Mouse (Mus musculus): Measurements from ENCODE around the gene Mcts2. TPM values are rescaled to one million over a fixed set of nuclear protein-coding genes. Genes with fewer than 3 reads are reported as not detected.

The Mcts2 gene
- polyA plus RNA-seq, 1 experiment from 2014 or later = 33.6 TPM

DNA sequence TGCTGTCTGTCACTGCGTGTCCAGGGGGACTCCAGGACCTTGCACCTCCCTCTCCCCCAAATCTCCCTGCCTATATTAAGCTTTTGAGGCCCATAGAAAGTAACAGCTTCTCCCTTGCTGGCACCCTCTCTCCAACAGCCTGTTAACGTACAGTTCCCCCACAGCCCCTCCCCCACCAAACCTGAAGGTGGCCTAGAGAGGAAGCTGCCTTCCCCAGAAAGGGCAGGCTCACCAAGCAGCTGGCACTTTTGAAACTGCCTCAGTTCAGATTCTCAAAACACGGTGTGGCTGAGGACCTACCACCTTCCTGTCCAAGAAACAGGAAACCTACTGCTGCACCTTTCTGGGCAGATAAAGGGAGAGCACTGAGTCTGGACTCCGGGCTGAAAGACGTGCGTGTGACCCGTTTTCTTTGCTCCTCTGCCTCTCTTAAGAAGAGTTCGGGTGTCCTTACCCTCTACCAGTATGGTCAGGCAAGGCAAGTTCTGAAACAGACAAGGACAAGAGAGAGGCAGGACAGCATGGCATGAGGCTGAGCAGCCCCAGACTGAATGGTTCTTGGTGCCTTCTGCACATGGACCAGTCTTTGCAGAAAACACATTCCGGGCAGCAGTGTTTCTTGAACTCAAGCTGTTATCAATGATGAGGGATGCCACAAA is 15.7 kb upstream of the Mcts2 start:
- peak overlapping the region; percentile 90 for H3K4me2 ChIP-seq (replicated peaks)
- peak overlapping the region; percentile 77 for H3K4me3 ChIP-seq
- 56% methylated on average over 9 of the region's 9 CpGs for WGBS
- peak overlapping the region; percentile 96 for H3K27ac ChIP-seq (replicated peaks)
- peaks cover 49% of the 10 kb centered on the region for H3K4me1 ChIP-seq
- H3K36me3 ChIP-seq = peaks cover 28% of the 10 kb centered on the region
- 0 out of 2 replicates have a peak, but pooled peaks have one; percentile 1 for ATAC-seq (replicated peaks)
- H3K27me3 ChIP-seq = no peaks in the 10 kb centered on the region
- no peaks in the 10 kb centered on the region for H3K9me3 ChIP-seq
- peak overlapping the region; percentile 83 for H3K9ac ChIP-seq (replicated peaks)

DNA sequence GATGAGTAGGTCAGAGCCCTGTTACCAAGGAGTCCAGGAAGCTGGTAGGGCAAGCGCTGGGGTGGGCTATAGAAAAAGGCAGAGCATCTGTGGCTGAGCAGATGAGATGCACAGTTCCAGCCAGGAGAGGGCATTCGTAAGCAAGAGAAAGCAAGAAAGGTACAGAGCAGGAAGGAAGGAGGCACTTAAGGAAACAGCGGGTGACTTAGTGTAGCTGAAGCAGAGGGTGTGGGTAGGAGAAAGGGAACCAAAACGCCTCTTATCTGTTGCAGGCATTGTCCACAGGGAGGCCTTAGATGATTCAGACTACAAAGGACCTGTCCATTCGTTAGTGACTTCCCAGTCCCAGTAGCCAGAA is 15.2 kb upstream of the Mcts2 start:
- Histone ChIP-seq H3K27ac (replicated peaks) (peak overlapping the region; percentile 96), H3K36me3 (peaks cover 33% of the 10 kb centered on the region), H3K9me3 (no peaks in the 10 kb centered on the region), H3K4me2 (replicated peaks) (peak overlapping the region; percentile 90), H3K27me3 (no peaks in the 10 kb centered on the region), H3K4me1 (peaks cover 49% of the 10 kb centered on the region), H3K9ac (replicated peaks) (peak overlapping the region; percentile 83), H3K4me3 (peak overlapping the region; percentile 77)
- peak; percentile 23 for ATAC-seq (replicated peaks)
- 29% methylated on average over 5 of the region's 5 CpGs for WGBS

- 88% methylated on average over 12 of the region's 12 CpGs for WGBS
- H3K27me3 ChIP-seq = no peaks in the 10 kb centered on the region
- H3K36me3 ChIP-seq = peaks cover 38% of the 10 kb centered on the region
- H3K4me3 ChIP-seq = peak overlapping the region; percentile 77
- H3K4me1 ChIP-seq = peaks cover 49% of the 10 kb centered on the region
- H3K9me3 ChIP-seq = no peaks in the 10 kb centered on the region
- peak overlapping the region; percentile 90 for H3K4me2 ChIP-seq (replicated peaks)
- no peak overlapping the region for H3K27ac ChIP-seq (replicated peaks)
- no peak for ATAC-seq (replicated peaks)
- H3K9ac ChIP-seq (replicated peaks) = peak overlapping the region; percentile 83
Measured at GRCm38 (mm10) chr2:152672166-152672565, 14.7 kb upstream of the Mcts2 start.

- WGBS = 84% methylated on average over 11 of the region's 11 CpGs
- no peak overlapping the region for H3K4me3 ChIP-seq
- H3K9me3 ChIP-seq = no peaks in the 10 kb centered on the region
- H3K4me2 ChIP-seq (replicated peaks) = no peak overlapping the region
- no peak for ATAC-seq (replicated peaks)
- no peaks in the 10 kb centered on the region for H3K27me3 ChIP-seq
- no peak overlapping the region for H3K27ac ChIP-seq (replicated peaks)
- H3K9ac ChIP-seq (replicated peaks) = no peak overlapping the region
- H3K4me1 ChIP-seq = peaks cover 53% of the 10 kb centered on the region
- H3K36me3 ChIP-seq = peaks cover 55% of the 10 kb centered on the region
Measured at GRCm38 (mm10) chr2:152674148-152674547, 12.7 kb upstream of the Mcts2 start.

GRCm38 (mm10) chr2:152675252-152675791 is 11.5 kb upstream of the Mcts2 start:
- H3K4me1 ChIP-seq = peaks cover 61% of the 10 kb centered on the region
- no peaks in the 10 kb centered on the region for H3K9me3 ChIP-seq
- H3K27ac ChIP-seq (replicated peaks) = no peak overlapping the region
- no peaks in the 10 kb centered on the region for H3K27me3 ChIP-seq
- no peak overlapping the region for H3K9ac ChIP-seq (replicated peaks)
- H3K36me3 ChIP-seq = peaks cover 67% of the 10 kb centered on the region
- no peak for ATAC-seq (replicated peaks)
- H3K4me3 ChIP-seq = no peak overlapping the region
- 89% methylated on average over 13 of the region's 13 CpGs for WGBS
- no peak overlapping the region for H3K4me2 ChIP-seq (replicated peaks)

DNA sequence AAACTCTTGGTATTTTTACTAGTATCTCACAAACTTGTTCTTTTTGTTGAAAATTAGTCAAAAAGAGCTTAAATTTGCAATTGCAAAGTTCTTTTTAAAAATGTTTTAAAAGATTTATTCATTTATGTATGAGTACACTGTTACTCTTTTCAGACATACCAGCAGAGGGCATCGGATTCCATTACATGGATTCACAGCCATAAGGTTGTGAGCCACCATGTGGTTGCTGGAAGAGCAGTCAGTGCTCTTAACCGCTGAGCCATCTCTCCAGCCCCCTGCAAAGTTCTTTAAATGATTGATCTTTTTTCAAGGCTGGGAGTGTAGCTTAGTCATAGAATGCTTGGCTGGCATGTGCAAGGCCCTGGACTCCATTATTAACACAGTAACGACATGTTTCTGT is 8.5 kb upstream of the Mcts2 start:
- Histone ChIP-seq H3K9ac (replicated peaks) (no peak overlapping the region), H3K4me2 (replicated peaks) (no peak overlapping the region), H3K4me1 (peaks cover 32% of the 10 kb centered on the region), H3K4me3 (no peak overlapping the region), H3K27ac (replicated peaks) (no peak overlapping the region), H3K36me3 (peaks cover 88% of the 10 kb centered on the region), H3K9me3 (no peaks in the 10 kb centered on the region), H3K27me3 (no peaks in the 10 kb centered on the region)
- 0 out of 2 replicates have a peak, but pooled peaks have one; percentile 51 for ATAC-seq (replicated peaks)
- 53% methylated on average over 3 of the region's 3 CpGs for WGBS

- WGBS = 87% methylated on average over 5 of the region's 5 CpGs
- H3K4me1 ChIP-seq = peaks cover 27% of the 10 kb centered on the region
- H3K27ac ChIP-seq (replicated peaks) = no peak overlapping the region
- no peak overlapping the region for H3K4me3 ChIP-seq
- H3K36me3 ChIP-seq = peaks cover 93% of the 10 kb centered on the region
- no peaks in the 10 kb centered on the region for H3K27me3 ChIP-seq
- no peak overlapping the region for H3K9ac ChIP-seq (replicated peaks)
- no peaks in the 10 kb centered on the region for H3K9me3 ChIP-seq
- H3K4me2 ChIP-seq (replicated peaks) = no peak overlapping the region
- no peak for ATAC-seq (replicated peaks)
Measured at GRCm38 (mm10) chr2:152678925-152679324, 7.9 kb upstream of the Mcts2 start.

- peaks cover 22% of the 10 kb centered on the region for H3K4me1 ChIP-seq
- H3K4me3 ChIP-seq = no peak overlapping the region
- no peak overlapping the region for H3K4me2 ChIP-seq (replicated peaks)
- H3K9ac ChIP-seq (replicated peaks) = no peak overlapping the region
- WGBS = 68% methylated on average over 8 of the region's 8 CpGs
- H3K36me3 ChIP-seq = peaks cover 95% of the 10 kb centered on the region
- no peaks in the 10 kb centered on the region for H3K27me3 ChIP-seq
- H3K27ac ChIP-seq (replicated peaks) = peak overlapping the region; percentile 17; the same call in 1 of the 2 replicates
- ATAC-seq (replicated peaks) = 0 out of 2 replicates have a peak, but pooled peaks have one; percentile 23
- H3K9me3 ChIP-seq = no peaks in the 10 kb centered on the region
Measured at GRCm38 (mm10) chr2:152679701-152680355, 7.0 kb upstream of the Mcts2 start.

DNA sequence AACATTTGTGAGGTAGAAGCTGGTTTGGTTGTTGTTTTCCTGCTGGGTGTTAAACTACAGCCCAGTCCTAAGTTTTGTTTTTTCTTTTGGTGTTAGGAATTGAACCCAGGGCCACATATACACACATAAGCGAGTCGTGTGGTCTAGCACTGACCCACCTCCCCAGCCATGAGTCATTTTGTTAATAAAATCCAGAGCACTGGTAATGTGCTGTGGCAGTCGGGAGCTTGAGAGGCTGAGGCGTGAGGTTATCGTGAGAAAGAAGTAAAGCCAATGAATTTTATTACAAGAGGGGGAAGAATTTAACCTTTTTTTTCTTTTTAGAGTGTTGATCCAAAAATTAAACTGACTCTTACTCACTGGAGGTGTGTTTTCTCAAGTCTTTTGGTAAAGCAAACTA is 3.7 kb upstream of the Mcts2 start:
- H3K4me2 ChIP-seq (replicated peaks) = no peak overlapping the region
- H3K4me3 ChIP-seq = no peak overlapping the region
- 95% methylated on average over 5 of the region's 5 CpGs for WGBS
- no peak overlapping the region for H3K27ac ChIP-seq (replicated peaks)
- no peaks in the 10 kb centered on the region for H3K9me3 ChIP-seq
- H3K36me3 ChIP-seq = peaks cover 97% of the 10 kb centered on the region
- H3K27me3 ChIP-seq = no peaks in the 10 kb centered on the region
- H3K9ac ChIP-seq (replicated peaks) = no peak overlapping the region
- H3K4me1 ChIP-seq = peaks cover 29% of the 10 kb centered on the region
- ATAC-seq (replicated peaks) = no peak

GRCm38 (mm10) chr2:152686399-152686798 is 436 bp upstream of the Mcts2 start:
- H3K4me1 ChIP-seq = peaks cover 18% of the 10 kb centered on the region
- peak overlapping the region; percentile 28 for H3K4me2 ChIP-seq (replicated peaks)
- ATAC-seq (replicated peaks) = peak; percentile 35
- 54% methylated on average over 12 of the region's 12 CpGs for WGBS
- peak overlapping the region; percentile 67 for H3K27ac ChIP-seq (replicated peaks)
- H3K27me3 ChIP-seq = no peaks in the 10 kb centered on the region
- H3K4me3 ChIP-seq = peak overlapping the region; percentile 45
- peaks cover 98% of the 10 kb centered on the region for H3K36me3 ChIP-seq
- no peaks in the 10 kb centered on the region for H3K9me3 ChIP-seq
- H3K9ac ChIP-seq (replicated peaks) = peak overlapping the region; percentile 32

DNA sequence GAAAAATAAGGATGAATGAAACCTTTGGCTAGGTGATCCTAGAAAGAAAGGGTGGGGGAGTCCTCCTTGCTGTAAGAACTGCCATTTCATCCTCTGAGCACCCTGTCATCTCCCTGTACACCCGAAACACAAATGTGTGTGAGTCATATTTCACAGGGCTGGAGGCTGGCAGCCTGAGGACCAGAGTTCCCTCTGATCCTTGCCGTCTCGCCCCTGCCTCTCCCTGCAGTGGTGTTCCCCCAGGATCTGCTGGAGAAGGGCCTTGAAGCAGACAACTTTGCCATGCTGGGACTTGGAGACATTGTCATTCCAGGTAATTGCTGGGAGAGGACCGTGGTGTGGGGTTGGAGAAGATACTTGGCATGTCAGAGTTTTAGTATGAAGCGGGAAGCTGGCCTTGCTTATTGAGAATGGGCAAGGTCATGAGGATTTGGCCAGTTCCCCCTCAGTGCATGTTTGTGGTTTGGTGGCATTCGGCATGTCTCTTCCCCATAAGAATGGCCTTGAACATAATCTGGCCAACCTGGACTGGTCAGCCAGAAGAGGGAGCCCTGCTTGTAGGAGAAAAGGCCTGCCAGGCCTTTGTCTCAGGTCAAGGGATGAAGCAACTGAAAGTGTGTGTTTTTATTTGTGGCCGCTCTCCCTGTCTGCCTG is 4.9 kb downstream of the Mcts2 start:
- 79% methylated on average over 7 of the region's 7 CpGs for WGBS
- H3K9me3 ChIP-seq = no peaks in the 10 kb centered on the region
- H3K4me3 ChIP-seq = no peak overlapping the region
- H3K4me2 ChIP-seq (replicated peaks) = no peak overlapping the region
- no peak for ATAC-seq (replicated peaks)
- H3K27me3 ChIP-seq = no peaks in the 10 kb centered on the region
- H3K4me1 ChIP-seq = peaks cover 18% of the 10 kb centered on the region
- peaks cover 60% of the 10 kb centered on the region for H3K36me3 ChIP-seq
- H3K27ac ChIP-seq (replicated peaks) = 0 out of 2 replicates have a peak overlapping the region, but pooled peaks have one; percentile 8
- H3K9ac ChIP-seq (replicated peaks) = no peak overlapping the region

DNA sequence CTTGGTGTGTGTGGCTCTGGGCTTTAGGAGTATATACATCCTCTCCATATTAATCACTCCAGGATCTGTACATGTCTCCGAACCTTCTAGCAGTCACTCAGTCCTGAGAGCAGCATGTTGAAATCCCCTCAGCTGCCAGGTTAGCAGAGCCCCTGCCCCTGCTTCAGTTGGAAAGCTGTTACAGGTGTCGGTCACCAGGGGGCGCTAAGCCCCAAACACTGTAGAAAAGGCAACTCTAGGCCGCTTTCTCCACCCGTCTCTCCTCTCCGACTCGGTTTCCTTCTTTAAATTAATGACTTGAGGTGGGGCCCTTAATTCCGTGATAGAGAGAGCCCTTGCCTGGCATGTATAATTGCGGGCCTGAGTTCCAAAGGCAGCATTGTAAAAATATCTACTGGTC is 6.4 kb downstream of the Mcts2 start:
- Histone ChIP-seq H3K36me3 (peaks cover 48% of the 10 kb centered on the region), H3K4me2 (replicated peaks) (peak overlapping the region; percentile 39), H3K4me1 (peaks cover 9% of the 10 kb centered on the region), H3K27ac (replicated peaks) (peak overlapping the region; percentile 53), H3K27me3 (no peaks in the 10 kb centered on the region), H3K4me3 (peak overlapping the region; percentile 13), H3K9me3 (no peaks in the 10 kb centered on the region), H3K9ac (replicated peaks) (0 out of 2 replicates have a peak overlapping the region, but pooled peaks have one; percentile 27)
- WGBS = 16% methylated on average over 9 of the region's 9 CpGs
- peak; percentile 36 for ATAC-seq (replicated peaks)

Data from forebrain, embryonic 15.5 days (tissue).